Mouse (Mus musculus): ENCODE results near the gene Thoc3. TPM values are rescaled to one million over a fixed set of nuclear protein-coding genes. Genes with fewer than 3 reads are reported as not detected.
"Not testable (repeated sequence)": the region's sequence is repeated elsewhere in the genome, so short reads cannot be mapped to it uniquely, and the experiment has no call there.

Gene Thoc3
- 145 and 151 TPM in 2 replicates for polyA plus RNA-seq (2016; fragmentation: Nextera tagmentation; extraction: Ambion mirVana)

- ATAC-seq (ENCODE audit: insufficient number of reproducible peaks, insufficient read depth, low FRiP score, low TSS enrichment, low read depth) = peak; percentile 94
- Histone ChIP-seq H3K4me2 (peak within 1 kb of the TSS; percentile 79), H3K9me3 (peaks cover 17% of the 10 kb centered on the region), H3K27ac (peak within 1 kb of the TSS; percentile 53; the same call in 1 of the 2 replicates), H3K9ac (replicated peaks) (peak within 1 kb of the TSS; percentile 84), H3K4me3 (replicated peaks) (peak within 1 kb of the TSS; percentile 92), H3K4me1 (replicated peaks) (peaks cover 11% of the 10 kb centered on the region), H3K36me3 (peaks cover 44% of the 10 kb centered on the region), H3K27me3 (no peaks in the 10 kb centered on the region)
- under 1% methylated on average over 67 of the region's 67 CpGs for WGBS
Observed at GRCm38 (mm10) chr13:54468098-54469011, at the start of gene Thoc3. Thoc3 (minus strand) TSS chr13:54468849.

GRCm38 (mm10) chr13:54505920-54506319 is 37.3 kb upstream of the Thoc3 start:
- 92% methylated on average over 1 of the region's 1 CpGs for WGBS
- no peak overlapping the region for H3K9ac ChIP-seq (replicated peaks)
- H3K27me3 ChIP-seq = 0 out of 2 replicates have a peak, but pooled peaks cover 3% of the 10 kb centered on the region
- H3K4me3 ChIP-seq (replicated peaks) = no peak overlapping the region
- H3K4me2 ChIP-seq = no peak overlapping the region
- no peaks in the 10 kb centered on the region for H3K9me3 ChIP-seq
- no peak overlapping the region for H3K27ac ChIP-seq
- ATAC-seq (ENCODE audit: insufficient number of reproducible peaks, insufficient read depth, low FRiP score, low TSS enrichment, low read depth) = no peak
- peaks cover 8% of the 10 kb centered on the region; the same call in 1 of the 2 replicates for H3K36me3 ChIP-seq
- peaks cover 11% of the 10 kb centered on the region for H3K4me1 ChIP-seq (replicated peaks)

GRCm38 (mm10) chr13:54504611-54505260 is 36.1 kb upstream of the Thoc3 start:
- no peak for ATAC-seq (ENCODE audit: insufficient number of reproducible peaks, insufficient read depth, low FRiP score, low TSS enrichment, low read depth)
- WGBS = 25% methylated on average over 7 of the region's 7 CpGs

GRCm38 (mm10) chr13:54503604-54504521 is 35.2 kb upstream of the Thoc3 start, which contains the start of gene Simc1:
Simc1 (plus strand) TSS chr13:54503779.
- ATAC-seq (ENCODE audit: insufficient number of reproducible peaks, insufficient read depth, low FRiP score, low TSS enrichment, low read depth) = peak; percentile 88
- Histone ChIP-seq H3K27ac (peak within 1 kb of the TSS; percentile 85), H3K27me3 (0 out of 2 replicates have a peak, but pooled peaks cover 3% of the 10 kb centered on the region), H3K9ac (replicated peaks) (peak within 1 kb of the TSS; percentile 86), H3K36me3 (peaks cover 8% of the 10 kb centered on the region; the same call in 1 of the 2 replicates), H3K4me1 (replicated peaks) (peaks cover 11% of the 10 kb centered on the region), H3K9me3 (no peaks in the 10 kb centered on the region), H3K4me2 (peak within 1 kb of the TSS; percentile 87), H3K4me3 (replicated peaks) (peak within 1 kb of the TSS; percentile 78)
- WGBS = under 1% methylated on average over 105 of the region's 105 CpGs

More at GRCm38 (mm10) chr13:54504611-54505260, 36.1 kb upstream of the Thoc3 start:
- Histone ChIP-seq H3K4me1 (replicated peaks) (peaks cover 11% of the 10 kb centered on the region), H3K36me3 (peaks cover 8% of the 10 kb centered on the region; the same call in 1 of the 2 replicates), H3K27ac (peak overlapping the region; percentile 85; the same call in 1 of the 2 replicates), H3K9ac (replicated peaks) (peak overlapping the region; percentile 86), H3K4me3 (replicated peaks) (peak overlapping the region; percentile 78), H3K4me2 (peak overlapping the region; percentile 87), H3K27me3 (0 out of 2 replicates have a peak, but pooled peaks cover 3% of the 10 kb centered on the region), H3K9me3 (no peaks in the 10 kb centered on the region)

- ATAC-seq (ENCODE audit: insufficient number of reproducible peaks, insufficient read depth, low FRiP score, low TSS enrichment, low read depth) = peak; percentile 79
- Histone ChIP-seq H3K4me3 (replicated peaks) (peak overlapping the region; percentile 78), H3K27ac (no peak overlapping the region), H3K27me3 (0 out of 2 replicates have a peak, but pooled peaks cover 3% of the 10 kb centered on the region), H3K4me1 (replicated peaks) (peaks cover 11% of the 10 kb centered on the region), H3K36me3 (peaks cover 5% of the 10 kb centered on the region; the same call in 1 of the 2 replicates), H3K9ac (replicated peaks) (peak overlapping the region; percentile 86), H3K9me3 (no peaks in the 10 kb centered on the region), H3K4me2 (peak overlapping the region; percentile 87)
- WGBS = under 1% methylated on average over 14 of the region's 14 CpGs
Observed at GRCm38 (mm10) chr13:54503278-54503603, 34.6 kb upstream of the Thoc3 start.

- Histone ChIP-seq H3K4me2 (no peak overlapping the region), H3K27me3 (0 out of 2 replicates have a peak, but pooled peaks cover 3% of the 10 kb centered on the region), H3K4me1 (replicated peaks) (peaks cover 11% of the 10 kb centered on the region), H3K36me3 (peaks cover 2% of the 10 kb centered on the region; the same call in 1 of the 2 replicates), H3K9ac (replicated peaks) (no peak overlapping the region), H3K9me3 (no peaks in the 10 kb centered on the region), H3K27ac (no peak overlapping the region), H3K4me3 (replicated peaks) (no peak overlapping the region)
- ATAC-seq (ENCODE audit: insufficient number of reproducible peaks, insufficient read depth, low FRiP score, low TSS enrichment, low read depth) = no peak
- 56% methylated on average over 3 of the region's 3 CpGs for WGBS
Observed at GRCm38 (mm10) chr13:54501957-54502690, 33.5 kb upstream of the Thoc3 start.

GRCm38 (mm10) chr13:54501352-54501751 is 32.7 kb upstream of the Thoc3 start:
- Histone ChIP-seq H3K4me1 (replicated peaks) (peaks cover 11% of the 10 kb centered on the region), H3K36me3 (no peaks in the 10 kb centered on the region; the same call in 1 of the 2 replicates), H3K4me2 (no peak overlapping the region), H3K27me3 (0 out of 2 replicates have a peak, but pooled peaks cover 3% of the 10 kb centered on the region), H3K9ac (replicated peaks) (no peak overlapping the region), H3K27ac (no peak overlapping the region), H3K4me3 (replicated peaks) (no peak overlapping the region), H3K9me3 (no peaks in the 10 kb centered on the region)
- 67% methylated on average over 2 of the region's 2 CpGs for WGBS
- no peak for ATAC-seq (ENCODE audit: insufficient number of reproducible peaks, insufficient read depth, low FRiP score, low TSS enrichment, low read depth)

- not testable (repeated sequence) for H3K4me2 ChIP-seq; ATAC-seq (ENCODE audit: insufficient number of reproducible peaks, insufficient read depth, low FRiP score, low TSS enrichment, low read depth); H3K4me1 ChIP-seq (replicated peaks); H3K27me3 ChIP-seq; H3K9ac ChIP-seq (replicated peaks); H3K4me3 ChIP-seq (replicated peaks); H3K36me3 ChIP-seq; H3K9me3 ChIP-seq; H3K27ac ChIP-seq
- WGBS = 96% methylated on average over 7 of the region's 7 CpGs
Observed at GRCm38 (mm10) chr13:54499551-54499950, 30.9 kb upstream of the Thoc3 start.

GRCm38 (mm10) chr13:54491381-54491780 is 22.7 kb upstream of the Thoc3 start:
- no peaks in the 10 kb centered on the region for H3K9me3 ChIP-seq
- no peak overlapping the region for H3K4me2 ChIP-seq
- no peaks in the 10 kb centered on the region; the same call in 1 of the 2 replicates for H3K4me1 ChIP-seq (replicated peaks)
- WGBS = 79% methylated on average over 6 of the region's 6 CpGs
- ATAC-seq (ENCODE audit: insufficient number of reproducible peaks, insufficient read depth, low FRiP score, low TSS enrichment, low read depth) = no peak
- H3K4me3 ChIP-seq (replicated peaks) = no peak overlapping the region
- no peak overlapping the region for H3K9ac ChIP-seq (replicated peaks)
- no peak overlapping the region for H3K27ac ChIP-seq
- H3K27me3 ChIP-seq = no peaks in the 10 kb centered on the region
- no peaks in the 10 kb centered on the region for H3K36me3 ChIP-seq

- no peak for ATAC-seq (ENCODE audit: insufficient number of reproducible peaks, insufficient read depth, low FRiP score, low TSS enrichment, low read depth)
- no peaks in the 10 kb centered on the region for H3K36me3 ChIP-seq
- H3K4me3 ChIP-seq (replicated peaks) = no peak overlapping the region
- H3K9ac ChIP-seq (replicated peaks) = no peak overlapping the region
- H3K27me3 ChIP-seq = no peaks in the 10 kb centered on the region
- no peaks in the 10 kb centered on the region; the same call in 1 of the 2 replicates for H3K4me1 ChIP-seq (replicated peaks)
- 80% methylated on average over 5 of the region's 5 CpGs for WGBS
- no peak overlapping the region for H3K27ac ChIP-seq
- H3K9me3 ChIP-seq = no peaks in the 10 kb centered on the region
- H3K4me2 ChIP-seq = no peak overlapping the region
Observed at GRCm38 (mm10) chr13:54490411-54490810, 21.8 kb upstream of the Thoc3 start.

All from limb, embryonic 12.5 days (tissue).